Mouse (Mus musculus) brown adipose tissue, adult 24 weeks (tissue): ENCODE measurements at regions not wholly inside any gene's neighbourhood (a gene's known extent, or its start where the extent isn't known, plus 50 kb on each side); places are given as distances from the start of the nearest gene placed in this dataset.
"Not testable (repeated sequence)": the region's sequence is repeated elsewhere in the genome, so short reads cannot be mapped to it uniquely, and the experiment has no call there.

Experiments
- H3K27ac ChIP-seq: fragments of 200-500 bp; replicated peaks from 2 replicates; pipeline ENCODE4 v1.5.1; 2012; ENCODE audit warnings: low read depth, mild to moderate bottlenecking, low read length
- H3K4me1 ChIP-seq: fragments of 200-500 bp; 2 replicates; pipeline ENCODE4 v1.6.1; 2012; ENCODE audit warnings: low read length, mixed read lengths; ENCODE audit not compliant: control insufficient read depth, insufficient read depth, insufficient read length
- H3K4me3 ChIP-seq: fragments of 200-500 bp; 2 replicates; pipeline ENCODE4 v1.5.1; 2012; ENCODE audit warnings: low read depth, mild to moderate bottlenecking, low read length, moderate library complexity; ENCODE audit not compliant: insufficient read depth

DNA sequence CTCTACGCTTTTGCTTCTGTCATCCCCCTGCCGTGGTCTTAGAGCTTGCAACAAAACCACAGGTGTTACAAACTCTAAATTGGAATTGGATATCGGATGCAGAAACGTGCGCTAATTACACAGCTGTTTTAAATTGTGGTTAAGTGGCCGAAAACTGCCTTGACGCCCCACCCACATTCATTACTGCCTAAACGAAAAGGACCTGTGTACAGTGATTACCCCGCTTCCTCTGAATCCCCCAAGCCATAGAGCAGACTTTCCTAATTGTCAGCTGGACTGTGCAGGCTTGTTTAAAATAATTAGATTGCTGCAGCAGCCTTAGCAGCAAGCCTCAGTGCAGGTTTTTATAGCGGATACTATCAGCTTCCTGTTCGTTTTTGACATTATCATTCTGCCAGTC is 94.7 kb downstream of the Cxxc4 start:
- Histone ChIP-seq H3K4me3 (peak overlapping the region; percentile 28), H3K27ac (no peak overlapping the region), H3K4me1 (no peaks in the 10 kb centered on the region)

DNA sequence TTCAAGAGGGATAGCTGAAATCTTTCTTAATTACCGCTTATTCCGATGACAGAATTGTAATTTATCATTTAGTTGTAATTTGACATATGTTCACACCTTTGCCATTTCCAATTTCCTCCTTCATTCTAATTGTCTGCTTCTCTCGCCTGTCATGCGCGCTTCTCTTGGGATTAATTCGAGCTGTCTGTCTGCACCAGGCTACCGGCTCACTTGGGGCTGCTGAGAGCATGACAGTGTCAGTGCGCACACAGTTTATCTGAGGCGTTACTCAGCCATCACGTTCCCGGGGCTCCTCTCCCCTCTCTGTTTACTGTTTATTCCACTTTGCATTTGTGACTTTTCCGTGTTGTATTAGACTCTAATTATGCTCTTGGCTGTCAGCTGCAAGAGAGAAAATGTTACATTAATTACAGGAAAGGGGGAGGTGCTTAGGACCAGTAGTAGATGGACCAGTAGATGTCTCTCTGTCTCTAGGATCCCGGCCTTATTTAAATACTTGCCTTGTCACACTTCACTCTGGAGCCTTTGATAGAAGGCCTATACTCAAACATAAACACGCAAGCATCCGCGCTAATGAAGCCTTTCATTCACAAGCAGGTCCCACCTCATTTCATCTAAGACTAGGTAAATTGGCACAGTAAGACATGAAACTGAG is 95.3 kb downstream of the Cxxc4 start:
- Histone ChIP-seq H3K27ac (no peak overlapping the region), H3K4me3 (peak overlapping the region; percentile 20; the same call in 1 of the 2 replicates), H3K4me1 (no peaks in the 10 kb centered on the region)

DNA sequence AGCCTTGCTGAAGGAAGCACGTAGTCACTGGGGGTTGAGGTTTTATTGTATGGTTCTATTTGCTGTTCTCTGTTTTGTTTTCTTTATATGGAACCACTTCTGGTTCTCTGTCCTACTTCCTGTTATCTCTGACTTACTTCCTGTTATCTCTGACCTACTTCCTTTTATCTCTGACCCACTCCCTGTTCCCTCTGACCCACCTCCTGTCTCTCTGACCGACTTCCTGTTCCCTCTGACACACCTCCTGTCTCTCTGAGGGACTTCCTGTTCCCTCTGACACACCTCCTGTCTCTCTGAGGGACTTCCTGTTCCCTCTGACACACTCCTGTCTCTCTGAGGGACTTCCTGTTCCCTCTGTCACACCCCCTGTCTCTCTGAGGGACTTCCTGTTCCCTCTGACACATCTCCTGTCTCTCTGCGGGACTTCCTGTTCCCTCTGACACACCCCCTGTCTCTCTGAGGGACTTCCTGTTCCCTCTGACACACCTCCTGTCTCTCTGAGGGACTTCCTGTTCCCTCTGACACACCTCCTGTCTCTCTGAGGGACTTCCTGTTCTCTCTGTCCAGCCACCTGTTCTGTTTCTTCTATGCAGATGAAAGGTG is 102.9 kb downstream of the Cxxc4 start:
- peak overlapping the region; percentile 43 for H3K27ac ChIP-seq
- H3K4me3 ChIP-seq, H3K4me1 ChIP-seq: not testable (repeated sequence)

DNA sequence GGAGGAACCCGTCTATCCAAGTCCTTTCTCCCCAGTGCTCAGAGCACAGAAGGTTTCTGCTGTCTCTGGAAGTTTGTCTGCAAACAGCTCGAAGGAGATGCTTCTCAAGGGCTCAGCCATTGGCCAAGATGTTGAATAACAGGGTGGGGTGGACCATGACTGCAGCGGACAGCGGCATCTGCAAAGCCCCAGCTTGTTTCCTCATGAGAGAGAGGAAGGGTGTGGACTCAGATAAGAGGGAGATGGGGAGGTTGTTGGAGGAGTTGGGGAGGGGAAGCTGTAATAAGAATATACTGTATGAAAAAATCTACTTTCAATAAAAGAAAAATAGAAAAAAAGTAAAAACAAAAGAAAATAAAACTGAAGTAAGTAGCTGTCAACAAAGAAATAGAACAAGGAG is 129.7 kb downstream of the Cxxc4 start:
- Histone ChIP-seq H3K4me3 (no peak overlapping the region), H3K27ac (no peak overlapping the region), H3K4me1 (no peaks in the 10 kb centered on the region)

DNA sequence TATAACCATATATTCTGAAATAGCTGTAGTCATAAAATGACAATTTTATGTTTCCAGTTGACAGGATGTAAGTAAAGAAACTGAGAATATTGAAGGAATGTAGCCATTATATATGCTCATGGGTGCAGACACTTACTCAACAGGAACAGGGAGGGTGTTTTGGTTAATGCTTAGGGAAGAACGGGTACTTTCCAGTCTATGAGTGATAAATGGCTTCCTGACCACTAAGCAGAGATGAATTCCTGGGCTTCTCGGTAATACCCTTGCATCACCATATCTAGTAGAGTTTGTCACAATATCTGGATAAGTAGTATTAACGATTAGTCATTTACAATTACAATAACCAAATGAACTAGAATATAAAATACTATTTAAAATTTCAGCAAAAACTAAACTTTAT is 130.5 kb downstream of the Cxxc4 start:
- no peak overlapping the region for H3K4me3 ChIP-seq
- H3K4me1 ChIP-seq = no peaks in the 10 kb centered on the region
- no peak overlapping the region for H3K27ac ChIP-seq

DNA sequence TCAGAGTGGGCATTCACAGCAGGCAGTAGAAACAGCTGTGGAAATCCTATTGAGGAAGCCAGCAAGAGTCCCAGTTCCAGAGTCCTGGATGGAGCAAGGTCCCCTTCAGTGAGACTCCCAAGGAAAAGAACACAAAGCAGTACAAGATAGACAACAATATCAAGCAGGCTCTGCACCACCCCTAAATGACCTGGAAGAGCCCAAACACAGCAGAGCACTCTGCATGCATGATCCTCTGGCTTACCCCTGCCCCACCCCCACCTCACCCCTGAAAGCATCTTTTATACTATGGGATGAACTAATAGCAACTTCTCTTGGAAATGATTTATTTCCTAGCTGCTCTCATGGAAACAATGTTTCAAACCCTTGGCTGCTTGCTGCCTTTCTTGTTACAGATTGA is 132.3 kb downstream of the Cxxc4 start:
- Histone ChIP-seq H3K27ac (no peak overlapping the region), H3K4me3 (no peak overlapping the region), H3K4me1 (no peaks in the 10 kb centered on the region)

DNA sequence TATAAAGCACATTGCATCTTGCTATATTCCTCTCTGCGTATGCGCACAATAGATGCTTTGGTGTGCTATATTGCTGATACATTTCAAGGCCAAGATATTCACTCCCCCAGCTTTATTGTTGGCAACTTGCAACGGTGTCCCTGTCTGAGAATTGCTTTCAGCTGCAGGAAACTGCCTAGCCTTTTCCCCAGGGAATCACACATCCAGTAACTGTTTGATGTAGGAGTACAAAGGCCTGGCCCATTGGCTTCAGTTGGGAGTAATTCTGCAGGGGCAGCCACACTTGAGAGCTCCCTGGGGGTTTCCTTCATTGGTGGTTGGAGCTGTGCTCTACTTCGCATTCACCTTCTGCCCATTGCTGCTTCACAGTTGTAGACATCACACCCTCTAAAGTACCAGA is 132.8 kb downstream of the Cxxc4 start:
- H3K4me1 ChIP-seq = no peaks in the 10 kb centered on the region
- H3K27ac ChIP-seq = no peak overlapping the region
- H3K4me3 ChIP-seq = no peak overlapping the region

DNA sequence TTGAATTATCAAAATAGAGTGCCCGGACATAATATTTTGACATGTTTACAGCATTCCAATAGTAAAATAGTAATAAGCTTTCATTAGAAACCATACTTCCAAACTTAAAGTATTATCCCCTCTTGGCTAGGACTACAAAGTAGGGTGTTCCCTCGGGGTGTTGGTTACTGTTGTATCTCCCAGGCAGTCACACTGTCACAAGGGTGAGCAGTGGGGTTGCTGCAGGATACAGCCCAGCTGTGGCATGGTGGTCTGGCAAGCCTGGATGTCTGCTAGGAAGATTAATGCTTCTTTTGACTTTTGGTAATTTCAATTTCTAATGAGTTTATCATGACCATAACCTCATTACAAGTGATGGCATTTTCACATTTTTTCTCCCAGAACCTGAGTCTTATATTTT is 143.3 kb downstream of the Cxxc4 start:
- H3K4me1 ChIP-seq = no peaks in the 10 kb centered on the region
- no peak overlapping the region for H3K4me3 ChIP-seq

DNA sequence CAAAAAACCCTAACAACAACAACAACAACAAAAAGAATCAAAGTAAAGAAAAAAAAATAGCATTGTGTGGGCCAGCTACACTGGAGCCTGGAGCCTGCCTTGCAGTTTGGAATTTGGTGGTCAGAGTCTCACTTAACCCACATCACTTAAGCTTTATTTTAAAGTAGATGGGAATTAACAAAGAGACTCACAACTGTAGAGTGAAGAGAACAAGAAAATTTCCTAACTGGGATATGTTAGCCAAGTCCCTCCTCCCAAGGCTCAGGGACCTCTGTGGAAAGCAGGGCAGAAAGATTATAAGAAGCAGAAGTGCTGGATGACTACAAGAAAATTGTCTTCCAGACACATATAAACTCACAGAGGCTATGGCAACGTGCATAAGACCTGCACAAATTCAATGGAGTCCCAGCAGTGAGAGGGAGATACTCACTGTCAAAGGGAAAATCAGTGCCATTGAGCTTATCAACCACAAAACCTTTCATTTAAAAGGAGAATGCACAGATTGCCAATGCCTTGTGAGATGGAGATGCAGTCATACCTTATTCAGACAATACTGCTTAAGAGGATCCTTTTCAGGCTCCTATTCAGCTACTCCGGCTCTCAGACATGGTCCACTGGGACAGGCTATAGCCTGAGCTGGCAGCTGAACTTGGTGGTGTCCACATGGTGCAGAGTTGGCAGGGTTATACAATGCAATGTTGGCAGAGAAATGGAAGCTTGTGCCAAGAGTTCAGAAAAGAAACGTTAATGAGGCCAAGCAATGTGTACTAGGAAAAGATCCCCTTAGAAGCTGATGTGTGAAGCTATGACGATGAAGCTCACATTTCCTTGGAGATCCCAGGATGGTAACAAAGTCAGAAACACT is 154.4 kb downstream of the Cxxc4 start:
- Histone ChIP-seq H3K4me1 (no peaks in the 10 kb centered on the region), H3K4me3 (no peak overlapping the region), H3K27ac (no peak overlapping the region)

More for the DNA sequence above, 143.3 kb downstream of the Cxxc4 start:
- no peak overlapping the region for H3K27ac ChIP-seq

DNA sequence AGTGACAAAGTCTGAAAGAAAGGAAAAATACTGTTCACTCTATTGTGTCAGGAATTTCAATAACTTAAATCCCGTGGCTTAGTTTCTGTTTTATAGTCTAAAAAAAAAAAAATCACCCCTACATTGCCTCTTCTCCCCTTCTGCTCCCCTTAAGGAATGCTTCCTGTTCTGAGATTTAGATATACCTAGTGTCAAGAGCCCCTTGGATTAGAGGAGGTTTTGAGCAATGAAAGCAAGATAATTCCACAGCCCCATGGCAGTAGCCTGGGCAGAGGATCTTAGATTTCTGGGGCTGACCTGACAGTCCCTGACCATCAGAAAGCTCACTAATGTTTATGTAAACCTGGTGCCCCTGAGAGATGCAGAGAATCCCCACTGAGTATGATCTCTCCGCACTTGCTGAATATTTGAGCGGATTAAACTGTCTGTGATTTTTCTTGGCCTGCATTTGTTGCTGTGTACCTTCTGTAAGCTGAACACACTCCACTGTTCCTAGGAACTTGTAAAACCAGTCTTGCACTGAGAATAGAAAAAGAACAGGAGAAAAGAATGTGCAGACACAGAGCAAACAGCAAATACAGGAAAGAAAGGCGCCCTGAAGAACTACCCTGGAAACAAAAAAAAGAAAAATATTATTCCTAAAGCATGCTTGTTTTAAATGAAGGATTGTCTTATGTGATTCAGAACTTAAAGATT is 164.3 kb downstream of the Cxxc4 start:
- Histone ChIP-seq H3K27ac (no peak overlapping the region), H3K4me3 (no peak overlapping the region), H3K4me1 (no peaks in the 10 kb centered on the region)

DNA sequence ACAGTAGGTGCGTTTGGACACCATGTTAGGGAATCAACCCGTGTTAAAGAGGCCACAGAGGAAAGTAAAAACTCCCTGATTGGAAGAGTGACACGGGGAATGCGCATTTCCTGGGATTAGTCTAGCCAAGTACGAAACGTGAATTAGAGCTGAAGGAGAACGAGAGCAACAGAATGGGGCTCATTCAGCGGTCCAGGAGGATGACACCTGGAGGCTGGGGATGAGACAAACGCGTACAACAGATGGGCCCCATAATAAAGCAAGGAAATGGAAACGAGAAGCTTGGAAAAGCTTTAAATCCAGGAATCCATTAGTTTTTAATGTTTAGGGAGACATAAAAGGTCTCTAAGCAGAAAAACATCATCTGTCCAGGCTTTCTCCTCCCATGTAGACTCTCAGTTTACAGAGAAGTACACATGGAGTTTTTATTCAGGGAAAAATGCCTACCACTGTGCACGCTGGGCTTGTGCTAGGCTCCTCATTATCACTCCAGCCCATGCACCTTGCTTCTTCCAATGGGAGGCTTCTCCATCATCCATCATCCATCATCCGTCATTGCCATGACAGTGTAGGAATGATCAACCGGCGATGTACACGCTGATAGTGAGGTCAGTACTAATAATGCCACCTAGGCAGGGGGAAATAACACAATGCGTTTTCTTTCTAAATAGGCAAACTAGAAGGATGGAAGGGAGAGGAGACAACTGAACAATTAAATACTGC is 179.5 kb downstream of the Cxxc4 start:
- Histone ChIP-seq H3K27ac (no peak overlapping the region), H3K4me3 (no peak overlapping the region), H3K4me1 (no peaks in the 10 kb centered on the region)

DNA sequence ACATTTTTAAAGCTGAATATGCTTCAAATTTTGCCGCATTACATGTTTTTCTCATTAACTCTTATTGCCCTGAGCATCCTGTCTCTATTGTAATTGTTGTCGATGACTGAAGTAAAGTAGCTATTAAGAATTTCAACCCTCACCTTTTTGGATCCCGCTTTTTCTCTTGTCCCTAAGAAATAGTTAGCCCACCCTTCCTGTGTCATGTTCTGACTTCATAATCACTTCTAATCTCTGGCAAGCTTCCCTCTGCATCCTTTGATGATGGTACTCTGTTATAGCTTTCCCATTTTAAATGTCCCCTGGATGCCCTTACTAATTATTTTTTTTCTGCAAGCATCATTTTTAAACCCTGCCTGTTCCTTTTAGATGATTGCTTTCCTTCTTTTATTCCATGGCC is 191.3 kb downstream of the Cxxc4 start:
- Histone ChIP-seq H3K27ac (peak overlapping the region; percentile 77), H3K4me1 (no peaks in the 10 kb centered on the region; the same call in 1 of the 2 replicates), H3K4me3 (no peak overlapping the region)

DNA sequence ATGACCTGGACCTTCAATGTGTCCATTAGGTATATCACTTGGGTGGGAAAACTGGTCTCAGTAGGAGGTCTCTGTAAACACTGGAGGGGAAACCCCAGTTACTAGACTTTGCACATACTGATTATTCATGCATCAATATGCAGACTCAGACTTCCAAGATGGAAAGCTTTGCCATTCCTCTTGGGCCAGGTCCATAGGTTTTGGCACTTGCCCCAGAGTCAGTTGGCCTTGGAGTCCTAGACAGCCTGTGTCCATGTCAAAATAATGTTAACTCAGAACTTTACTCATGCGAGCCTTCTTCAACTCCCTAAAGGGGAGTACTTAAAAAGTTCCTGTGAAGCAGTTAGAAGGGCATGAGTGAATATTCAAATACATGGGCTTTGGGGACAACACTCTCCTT is 230.3 kb downstream of the Cxxc4 start:
- no peaks in the 10 kb centered on the region for H3K4me1 ChIP-seq
- no peak overlapping the region for H3K4me3 ChIP-seq
- H3K27ac ChIP-seq = no peak overlapping the region

DNA sequence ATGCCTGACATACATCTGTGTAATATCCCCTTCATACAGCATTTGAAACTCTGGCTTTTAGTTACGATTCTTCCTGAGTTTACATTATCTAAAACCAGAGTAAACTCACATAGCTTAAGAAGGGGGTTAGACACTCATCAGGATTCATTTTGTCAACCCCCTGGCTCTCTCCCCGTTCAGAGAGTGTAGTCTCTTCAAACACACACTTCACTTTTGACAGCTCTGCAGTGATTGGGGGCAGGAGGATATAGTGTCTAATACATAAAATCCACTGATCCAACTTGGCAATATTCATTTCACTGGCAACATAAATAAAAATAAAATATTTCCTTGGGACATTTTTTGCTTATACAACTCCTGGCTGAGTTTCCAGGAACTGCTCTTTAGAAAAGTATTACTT is 251.0 kb downstream of the Cxxc4 start:
- H3K4me1 ChIP-seq = no peaks in the 10 kb centered on the region
- H3K4me3 ChIP-seq = no peak overlapping the region

More for the DNA sequence above, 251.0 kb downstream of the Cxxc4 start:
- no peak overlapping the region for H3K27ac ChIP-seq
